Comparison of ENCODE assay signal across 11 mouse cellular contexts in genomic region chr4:46448886-46449285, GRCm38 (mm10). TPM values are rescaled to one million over a fixed set of nuclear protein-coding genes. Genes with fewer than 3 reads are reported as not detected.
DNase-seq lines count a peak whose midpoint lies in the region; ATAC-seq lines count a peak whose summit lies in the region.
"Had no signal": no experiment of that assay in that cellular context is flagged by ENCODE, and none has a peak within 500 bp of the region (broad histone marks: within the 10 kb centered on the region; RNA-seq: fewer than 3 reads in every experiment).

No protein-coding gene starts in this region.

- H3K27ac ChIP-seq in forebrain, embryonic 10.5 days, result peak overlapping the region; percentile 8; the same call in 1 of the 2 replicates
- H3K27ac ChIP-seq in forebrain, embryonic 14.5 days (ENCODE audit: low read depth, low read length), result no peak overlapping the region
- H3K27ac ChIP-seq: neural tube, embryonic 12.5 days had no signal

- no peak for DNase-seq in forebrain, embryonic 10.5 days (ENCODE audit: extremely low spot score, low spot score)
- no peak for DNase-seq in forebrain, embryonic 14.5 days (ENCODE audit: low spot score)
- peak; percentile 60 for DNase-seq in left cerebral cortex, postnatal 4 days
- no peak for DNase-seq in left cerebral cortex, postnatal 25 days (ENCODE audit: low spot score in 2 of 2)
- peak; percentile 55 for DNase-seq in thymus, postnatal 14 days
- no peak for DNase-seq in adrenal gland, adult (ENCODE audit: inconsistent age in 2 of 2, low spot score in 1 of 2)
- no peak for DNase-seq in neural tube, embryonic 10.5 days (ENCODE audit: extremely low spot score, low spot score)
- DNase-seq: lung, postnatal 14 days had no signal

- H3K9me3 ChIP-seq in forebrain, embryonic 10.5 days, result no peaks in the 10 kb centered on the region
- H3K9me3 ChIP-seq in forebrain, embryonic 14.5 days (replicated peaks; ENCODE audit: control insufficient read depth, low read length), result no peaks in the 10 kb centered on the region
- H3K9me3 ChIP-seq: neural tube, embryonic 12.5 days had no signal

- intact Hi-C loops in left cerebral cortex, postnatal 4 days (cut with DNase I), result no loop called here
- intact Hi-C loops in left cerebral cortex, postnatal 25 days (cut with DNase I), result no loop called here

- 56% methylated on average over 6 of the region's 6 CpGs for WGBS in forebrain, embryonic 10.5 days
- 49% methylated on average over 6 of the region's 6 CpGs for WGBS in forebrain, embryonic 14.5 days

- no peak overlapping the region for H3K4me2 ChIP-seq in forebrain, embryonic 14.5 days (ENCODE audit: low read length)
- H3K4me2 ChIP-seq: neural tube, embryonic 12.5 days had no signal

- peaks cover 9% of the 10 kb centered on the region for H3K36me3 ChIP-seq in forebrain, embryonic 10.5 days (replicated peaks)
- H3K36me3 ChIP-seq in forebrain, embryonic 14.5 days (ENCODE audit: control insufficient read depth, insufficient read depth, low read length), result no peaks in the 10 kb centered on the region
- H3K36me3 ChIP-seq: neural tube, embryonic 12.5 days had no signal

- no peak overlapping the region for H3K4me3 ChIP-seq in forebrain, embryonic 10.5 days
- no peak overlapping the region for H3K4me3 ChIP-seq in forebrain, embryonic 14.5 days (ENCODE audit: low read depth, low read length)
- H3K4me3 ChIP-seq: neural tube, embryonic 12.5 days had no signal

- H3K4me1 ChIP-seq in forebrain, embryonic 10.5 days, result peaks cover 46% of the 10 kb centered on the region
- peaks cover 16% of the 10 kb centered on the region for H3K4me1 ChIP-seq in forebrain, embryonic 14.5 days (ENCODE audit: control insufficient read depth, insufficient read depth, low read length)

- ATAC-seq in forebrain, embryonic 14.5 days, result no peak
- peak; percentile 13; the same call in 1 of the 2 replicates for ATAC-seq in erythroid progenitor cell, adult 5-6 weeks (replicated peaks; ENCODE audit: low FRiP score, poor library complexity, severe bottlenecking)

- H3K9ac ChIP-seq in forebrain, embryonic 14.5 days (ENCODE audit: low read length), result no peak overlapping the region
- H3K9ac ChIP-seq: neural tube, embryonic 12.5 days had no signal

- no peaks in the 10 kb centered on the region for H3K27me3 ChIP-seq in forebrain, embryonic 10.5 days (ENCODE audit: poor library complexity, severe bottlenecking)
- no peaks in the 10 kb centered on the region for H3K27me3 ChIP-seq in forebrain, embryonic 14.5 days (replicated peaks; ENCODE audit: control insufficient read depth, insufficient read depth, low read length)
- H3K27me3 ChIP-seq: neural tube, embryonic 12.5 days had no signal

RNA-seq across cellular contexts. Expression of gene Anp32b, which starts 1.8 kb away (rescaled TPM):
- 424 and 464 TPM in 2 replicates for polyA plus RNA-seq in forebrain, embryonic 10.5 days (2016; fragmentation: Nextera tagmentation; extraction: Ambion mirVana)
- 83.5 and 92.4 TPM in 2 replicates for polyA plus RNA-seq in forebrain, embryonic 14.5 days (2014; fragmentation: Nextera tagmentation; extraction: Ambion mirVana)
- 10 to 100 TPM; 61.5 to 62.2 TPM for total RNA-seq in left cerebral cortex, postnatal 4 days (2021)
- 10 to 100 TPM; 43.3 to 43.9 TPM for total RNA-seq in left cerebral cortex, postnatal 25 days (2021)
- total RNA-seq in erythroid progenitor cell, adult 5-6 weeks (2015; ENCODE audit: low replicate concordance), result 1,527 and 1,581 TPM in 2 replicates
- 312 and 462 TPM in 2 replicates for total RNA-seq in erythroid progenitor cell, adult 5-6 weeks (2017; ENCODE audit: low replicate concordance)

RNA-seq across cellular contexts. Expression of gene Hemgn, which starts 35.6 kb away (rescaled TPM):
- 13.8 and 19.7 TPM in 2 replicates for polyA plus RNA-seq in forebrain, embryonic 10.5 days (2016; fragmentation: Nextera tagmentation; extraction: Ambion mirVana)
- polyA plus RNA-seq in forebrain, embryonic 14.5 days (2014; fragmentation: Nextera tagmentation; extraction: Ambion mirVana), result 0.27 TPM in 1 of 2 replicates, not detected in the other
- total RNA-seq in left cerebral cortex, postnatal 4 days (2021), result not detected
- total RNA-seq in left cerebral cortex, postnatal 25 days (2021), result not detected
- total RNA-seq in erythroid progenitor cell, adult 5-6 weeks (2015; ENCODE audit: low replicate concordance), result 1,402 and 1,484 TPM in 2 replicates
- 1,540 and 1,607 TPM in 2 replicates for total RNA-seq in erythroid progenitor cell, adult 5-6 weeks (2017; ENCODE audit: low replicate concordance)
- polyA plus RNA-seq: C2C12 had no signal

RNA-seq across cellular contexts. Expression of gene Nans, which starts 40.2 kb away (rescaled TPM):
- 75.7 and 77.5 TPM in 2 replicates for polyA plus RNA-seq in forebrain, embryonic 10.5 days (2016; fragmentation: Nextera tagmentation; extraction: Ambion mirVana)
- polyA plus RNA-seq in forebrain, embryonic 14.5 days (2014; fragmentation: Nextera tagmentation; extraction: Ambion mirVana), result 77.5 and 81.8 TPM in 2 replicates
- 10 to 100 TPM; 54.8 to 63.2 TPM for total RNA-seq in left cerebral cortex, postnatal 4 days (2021)
- total RNA-seq in left cerebral cortex, postnatal 25 days (2021), result 10 to 100 TPM; 19.4 to 19.7 TPM
- total RNA-seq in erythroid progenitor cell, adult 5-6 weeks (2015; ENCODE audit: low replicate concordance), result 25.6 and 32.4 TPM in 2 replicates
- total RNA-seq in erythroid progenitor cell, adult 5-6 weeks (2017; ENCODE audit: low replicate concordance), result 22.1 and 29.0 TPM in 2 replicates

RNA-seq across cellular contexts. Expression of gene Trmo, which starts 59.6 kb away (rescaled TPM):
- polyA plus RNA-seq in forebrain, embryonic 10.5 days (2016; fragmentation: Nextera tagmentation; extraction: Ambion mirVana), result 10.4 and 13.8 TPM in 2 replicates
- polyA plus RNA-seq in forebrain, embryonic 14.5 days (2014; fragmentation: Nextera tagmentation; extraction: Ambion mirVana), result 13.2 and 15.0 TPM in 2 replicates
- total RNA-seq in left cerebral cortex, postnatal 4 days (2021), result 1 to 10 TPM; 3.4 to 6.3 TPM
- total RNA-seq in left cerebral cortex, postnatal 25 days (2021), result 1 to 10 TPM; 4.2 to 4.7 TPM
- 89.0 and 90.1 TPM in 2 replicates for total RNA-seq in erythroid progenitor cell, adult 5-6 weeks (2015; ENCODE audit: low replicate concordance)
- total RNA-seq in erythroid progenitor cell, adult 5-6 weeks (2017; ENCODE audit: low replicate concordance), result 49.6 and 97.9 TPM in 2 replicates

Comparison
In these comparisons a context has a peak if more than half of its experiments do, and no peak if none do; other contexts are left out.
1. DNase-seq: peak in left cerebral cortex, postnatal 4 days (single experiment) and thymus, postnatal 14 days (single experiment); none in forebrain, embryonic 10.5 days (single experiment), forebrain, embryonic 14.5 days (single experiment), left cerebral cortex, postnatal 25 days (0 of 2), adrenal gland, adult (0 of 2) and neural tube, embryonic 10.5 days (single experiment).
2. RNA of gene Anp32b, which starts 1.8 kb away (total RNA-seq): 312 to 1,581 TPM in erythroid progenitor cell, adult 5-6 weeks; 61.5 to 62.2 TPM in left cerebral cortex, postnatal 4 days and 43.3 to 43.9 TPM in left cerebral cortex, postnatal 25 days; every median in the first group is over 4 times any median in the second.
3. RNA of gene Hemgn, which starts 35.6 kb away (total RNA-seq): 1,402 to 1,607 TPM in erythroid progenitor cell, adult 5-6 weeks; not detected in left cerebral cortex, postnatal 25 days and not detected in left cerebral cortex, postnatal 4 days; every median in the first group is over 1,000 times any median in the second.